Comparison of ENCODE assay signal across 8 mouse cellular contexts in genomic region chr7:140966921-140967320, GRCm38 (mm10). TPM values are rescaled to one million over a fixed set of nuclear protein-coding genes. Genes with fewer than 3 reads are reported as not detected.
DNase-seq lines count a peak whose midpoint lies in the region; ATAC-seq and TF ChIP-seq lines count a peak whose summit lies in the region.

Gene Ifitm1, plus strand, starts transcription at chr7:140967221.

- no peak for ATAC-seq in lung, embryonic 15.5 days (ENCODE audit: borderline replicate concordance, extremely low read depth, low FRiP score, low TSS enrichment)
- no peak for ATAC-seq in limb, embryonic 14.5 days (ENCODE audit: low FRiP score, low read depth)
- ATAC-seq in neural tube, embryonic 15.5 days (ENCODE audit: low FRiP score) = no peak

- H3K27ac ChIP-seq in lung, embryonic 15.5 days = peak within 1 kb of the TSS; percentile 36; the same call in 1 of the 2 replicates
- H3K27ac ChIP-seq in limb, embryonic 14.5 days (replicated peaks; ENCODE audit: low read depth, low read length) = peak within 1 kb of the TSS; percentile 43
- no peak within 1 kb of the TSS for H3K27ac ChIP-seq in neural tube, embryonic 15.5 days (replicated peaks)

- 93% methylated on average over 4 of the region's 4 CpGs for WGBS in lung, embryonic 15.5 days
- 92% methylated on average over 4 of the region's 4 CpGs for WGBS in limb, embryonic 14.5 days
- WGBS in neural tube, embryonic 15.5 days = 78% methylated on average over 4 of the region's 4 CpGs

- peak within 1 kb of the TSS; percentile 28; the same call in 1 of the 2 replicates for H3K4me2 ChIP-seq in lung, embryonic 15.5 days
- 0 out of 2 replicates have a peak within 1 kb of the TSS, but pooled peaks have one; percentile 22 for H3K4me2 ChIP-seq in limb, embryonic 14.5 days (replicated peaks; ENCODE audit: low read depth, low read length, severe bottlenecking)
- H3K4me2 ChIP-seq in neural tube, embryonic 15.5 days = 0 out of 2 replicates have a peak within 1 kb of the TSS, but pooled peaks have one; percentile 13

- no peaks in the 10 kb centered on the region for H3K36me3 ChIP-seq in lung, embryonic 15.5 days
- no peaks in the 10 kb centered on the region for H3K36me3 ChIP-seq in limb, embryonic 14.5 days (ENCODE audit: control insufficient read depth, insufficient read depth, low read length)
- no peaks in the 10 kb centered on the region for H3K36me3 ChIP-seq in neural tube, embryonic 15.5 days

- peaks cover 22% of the 10 kb centered on the region for H3K4me1 ChIP-seq in lung, embryonic 15.5 days
- peaks cover 13% of the 10 kb centered on the region for H3K4me1 ChIP-seq in limb, embryonic 14.5 days (ENCODE audit: control insufficient read depth, insufficient read depth, low read length)
- H3K4me1 ChIP-seq in neural tube, embryonic 15.5 days = no peaks in the 10 kb centered on the region

- H3K9me3 ChIP-seq in lung, embryonic 15.5 days = no peaks in the 10 kb centered on the region
- no peaks in the 10 kb centered on the region for H3K9me3 ChIP-seq in limb, embryonic 14.5 days (ENCODE audit: control insufficient read depth, low read length)
- H3K9me3 ChIP-seq in neural tube, embryonic 15.5 days (replicated peaks) = no peaks in the 10 kb centered on the region

- no peaks in the 10 kb centered on the region for H3K27me3 ChIP-seq in lung, embryonic 15.5 days
- H3K27me3 ChIP-seq in limb, embryonic 14.5 days (ENCODE audit: control insufficient read depth, insufficient read depth, low read length) = no peaks in the 10 kb centered on the region
- H3K27me3 ChIP-seq in neural tube, embryonic 15.5 days (replicated peaks) = no peaks in the 10 kb centered on the region

- no peak for DNase-seq in adrenal gland, adult 2 months
- no peak for DNase-seq in adrenal gland, adult (ENCODE audit: inconsistent age in 2 of 2, low spot score in 1 of 2)
- no peak for DNase-seq in lung, adult 18-20 months
- DNase-seq in limb, embryonic 14.5 days (ENCODE audit: low spot score) = no peak
- no peak for DNase-seq in right cerebral cortex, postnatal 25 days
- DNase-seq in T-cell, adult 2 months (ENCODE audit: low spot score) = no peak

- H3K9ac ChIP-seq in lung, embryonic 15.5 days = no peak within 1 kb of the TSS
- peak within 1 kb of the TSS; percentile 25; the same call in 1 of the 2 replicates for H3K9ac ChIP-seq in limb, embryonic 14.5 days (ENCODE audit: low read depth, low read length, severe bottlenecking)
- H3K9ac ChIP-seq in neural tube, embryonic 15.5 days (replicated peaks) = no peak within 1 kb of the TSS

- H3K4me3 ChIP-seq in lung, embryonic 15.5 days = 0 out of 2 replicates have a peak within 1 kb of the TSS, but pooled peaks have one; percentile 4
- no peak within 1 kb of the TSS; the same call in 1 of the 2 replicates for H3K4me3 ChIP-seq in limb, embryonic 14.5 days (replicated peaks; ENCODE audit: low read length)
- H3K4me3 ChIP-seq in neural tube, embryonic 15.5 days (replicated peaks) = no peak within 1 kb of the TSS

- TF ChIP-seq POLR2A in limb, embryonic 14.5 days (IDR thresholded peaks at IDR 0.05; ENCODE audit: borderline replicate concordance, extremely low read depth, insufficient read depth, insufficient read length) = no peak

RNA-seq across cellular contexts. Expression of gene Ifitm1, which starts in this region (rescaled TPM):
- total RNA-seq in adrenal gland, adult 2 months (2021) = 10 to 100 TPM in 1 of 2 experiments, 1 to 10 TPM in 1; 7.6 to 14.6 TPM
- 23.9 and 29.4 TPM in 2 replicates for polyA plus RNA-seq in adrenal gland, adult 2 months (2012; rRNA removed)
- polyA plus RNA-seq in lung, embryonic 15.5 days (2015; fragmentation: Nextera tagmentation; extraction: Ambion mirVana) = 47.1 and 54.5 TPM in 2 replicates
- 68.1 and 115 TPM in 2 replicates for polyA plus RNA-seq in limb, embryonic 14.5 days (2012; rRNA removed)
- polyA plus RNA-seq in limb, embryonic 14.5 days (2014; fragmentation: Nextera tagmentation; extraction: Ambion mirVana) = 55.4 and 66.7 TPM in 2 replicates
- 20.6 and 115 TPM in 2 replicates for polyA plus RNA-seq in neural tube, embryonic 15.5 days (2015; fragmentation: Nextera tagmentation; extraction: Ambion mirVana)
